Mouse (Mus musculus) naive thymus-derived CD4-positive, alpha-beta T cell, adult 2 months (primary cell): ENCODE results near the gene Zfp626.
"Not testable (repeated sequence)": the region's sequence is repeated elsewhere in the genome, so short reads cannot be mapped to it uniquely, and the experiment has no call there.

ENCODE experiments used
- DNase-seq: peaks from one replicate; pipeline ENCODE4 v3.0.0-alpha.2; 2011; ENCODE audit warnings: low read depth

The Zfp626 gene

GRCm38 (mm10) chr7:27860396-27861235 lies 53.6 kb downstream of the Zfp626 start:
- DNase-seq = peak; percentile 85

GRCm38 (mm10) chr7:27862578-27862977 lies 55.6 kb downstream of the Zfp626 start:
- DNase-seq = not testable (repeated sequence)
